Mouse (Mus musculus): ENCODE results near the gene Gm3952. TPM values are rescaled to one million over a fixed set of nuclear protein-coding genes. Genes with fewer than 3 reads are reported as not detected.
A peak's percentile ranks its signal among the peaks of the same experiment; 100 is the strongest.

Gm3952 gene
- not detected in 2 replicates for polyA plus RNA-seq (2012; rRNA removed)

- TF ChIP-seq POLR2A (IDR thresholded peaks at IDR 0.05; ENCODE audit: extremely low read depth, insufficient read depth, low read length) (no peak), CTCF (IDR thresholded peaks at IDR 0.05; ENCODE audit: extremely low read depth, insufficient read depth, low read length) (no peak)
- no peak within 1 kb of the TSS for H3K4me3 ChIP-seq (ENCODE audit: insufficient read depth, low read length)
- no peaks in the 10 kb centered on the region for H3K4me1 ChIP-seq (ENCODE audit: control insufficient read depth, insufficient read depth, low read length)
- no peak within 1 kb of the TSS for H3K27ac ChIP-seq (ENCODE audit: insufficient read depth, low read length)
These were observed at the start of gene Gm3952 for GRCm38 (mm10) chr8:128798594-128798993. Gene Gm3952, minus strand, starts transcription at chr8:128798694.

DNA sequence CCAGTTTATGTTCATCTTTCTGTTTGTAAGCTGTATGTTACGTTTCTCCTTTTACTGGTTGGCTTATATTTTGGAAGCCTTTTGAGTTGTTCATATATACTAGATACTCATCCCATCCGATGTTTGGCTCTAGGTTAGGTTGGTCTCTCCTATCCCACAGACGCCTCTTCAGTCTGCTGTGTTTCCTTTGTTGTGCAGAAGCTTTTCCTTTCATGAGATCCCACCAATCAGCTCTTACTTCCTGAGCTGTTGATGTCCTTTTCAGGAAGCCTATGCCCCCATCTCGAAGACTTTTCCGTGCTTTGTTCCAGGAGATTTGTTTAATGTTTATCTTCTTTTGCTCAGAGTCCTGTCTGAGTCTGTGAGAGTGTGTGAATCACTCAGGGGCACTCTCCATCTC is 45.3 kb upstream of the Gm3952 start:
- no peak for TF ChIP-seq CTCF (IDR thresholded peaks at IDR 0.05; ENCODE audit: extremely low read depth, insufficient read depth, low read length)
- TF ChIP-seq POLR2A (IDR thresholded peaks at IDR 0.05; ENCODE audit: extremely low read depth, insufficient read depth, low read length) = no peak
- Histone ChIP-seq H3K27ac (ENCODE audit: insufficient read depth, low read length) (no peak overlapping the region), H3K4me1 (ENCODE audit: control insufficient read depth, insufficient read depth, low read length) (no peaks in the 10 kb centered on the region), H3K4me3 (ENCODE audit: insufficient read depth, low read length) (no peak overlapping the region)

DNA sequence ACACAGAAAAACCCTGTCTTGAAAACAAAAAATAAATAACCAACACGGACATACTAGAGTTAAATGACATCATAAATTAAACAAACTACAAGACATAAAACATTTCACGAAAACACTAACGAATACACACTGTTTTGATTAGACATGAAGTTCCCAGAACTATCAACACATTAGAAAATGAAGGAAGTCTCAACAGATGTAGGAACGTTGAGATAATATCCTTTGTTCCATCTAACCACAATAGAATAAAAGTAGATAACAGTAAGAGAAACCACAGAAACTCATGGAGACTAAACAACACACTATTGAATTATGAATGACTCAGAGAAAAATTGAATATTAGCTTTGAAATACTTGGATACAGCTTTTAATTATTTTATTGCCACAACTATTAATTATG is 14.0 kb upstream of the Gm3952 start:
- Histone ChIP-seq H3K4me1 (ENCODE audit: control insufficient read depth, insufficient read depth, low read length) (no peaks in the 10 kb centered on the region), H3K4me3 (ENCODE audit: insufficient read depth, low read length) (no peak overlapping the region), H3K27ac (ENCODE audit: insufficient read depth, low read length) (no peak overlapping the region)
- TF ChIP-seq POLR2A (IDR thresholded peaks at IDR 0.05; ENCODE audit: extremely low read depth, insufficient read depth, low read length) = no peak
- TF ChIP-seq CTCF (IDR thresholded peaks at IDR 0.05; ENCODE audit: extremely low read depth, insufficient read depth, low read length) = no peak

DNA sequence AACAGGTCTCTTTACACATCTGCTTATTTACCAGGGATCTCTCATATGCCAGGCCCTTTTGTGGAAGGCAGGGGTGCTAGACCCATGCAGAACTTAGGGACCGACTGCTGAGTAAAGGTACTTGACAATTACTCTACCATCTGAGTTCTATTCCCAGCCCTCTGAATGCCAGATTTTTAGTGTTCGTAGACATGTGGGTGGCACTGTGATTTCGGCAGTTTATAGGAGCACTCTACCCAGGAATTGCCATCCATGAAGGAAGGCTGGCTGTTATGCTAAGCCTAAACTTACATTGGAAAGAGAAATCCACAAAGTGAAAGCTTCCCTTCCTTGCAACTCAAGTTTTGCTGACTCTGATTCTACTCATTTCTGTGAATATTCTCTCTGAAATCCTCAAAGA is 62.8 kb downstream of the Gm3952 start:
- TF ChIP-seq POLR2A (IDR thresholded peaks at IDR 0.05; ENCODE audit: extremely low read depth, insufficient read depth, low read length) (no peak), CTCF (IDR thresholded peaks at IDR 0.05; ENCODE audit: extremely low read depth, insufficient read depth, low read length) (no peak)
- Histone ChIP-seq H3K4me1 (ENCODE audit: control insufficient read depth, insufficient read depth, low read length) (no peaks in the 10 kb centered on the region; the same call in 1 of the 2 replicates), H3K27ac (ENCODE audit: insufficient read depth, low read length) (no peak overlapping the region), H3K4me3 (ENCODE audit: insufficient read depth, low read length) (no peak overlapping the region)

DNA sequence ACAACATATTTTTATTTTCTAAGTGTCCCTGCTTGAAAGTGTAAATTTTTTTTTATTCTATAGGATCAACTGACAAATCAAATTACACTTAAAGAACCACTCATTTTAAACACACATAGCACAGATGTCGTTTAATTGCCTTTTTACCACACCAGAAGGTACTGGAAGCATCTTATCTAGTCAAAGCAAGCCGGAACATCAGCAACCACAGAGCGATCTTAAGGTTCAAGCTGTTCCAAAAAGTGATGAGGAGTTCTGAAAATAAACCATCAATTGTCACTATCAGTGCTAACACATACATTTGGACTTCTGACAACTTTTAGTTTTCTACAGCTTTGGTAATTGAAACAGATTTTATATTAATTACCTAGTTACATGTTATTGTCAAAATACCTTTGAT is 64.4 kb downstream of the Gm3952 start:
- TF ChIP-seq POLR2A (IDR thresholded peaks at IDR 0.05; ENCODE audit: extremely low read depth, insufficient read depth, low read length) = no peak
- TF ChIP-seq CTCF (IDR thresholded peaks at IDR 0.05; ENCODE audit: extremely low read depth, insufficient read depth, low read length) = no peak
- H3K4me3 ChIP-seq (ENCODE audit: insufficient read depth, low read length) = no peak overlapping the region
- no peaks in the 10 kb centered on the region; the same call in 1 of the 2 replicates for H3K4me1 ChIP-seq (ENCODE audit: control insufficient read depth, insufficient read depth, low read length)
- H3K27ac ChIP-seq (ENCODE audit: insufficient read depth, low read length) = no peak overlapping the region

DNA sequence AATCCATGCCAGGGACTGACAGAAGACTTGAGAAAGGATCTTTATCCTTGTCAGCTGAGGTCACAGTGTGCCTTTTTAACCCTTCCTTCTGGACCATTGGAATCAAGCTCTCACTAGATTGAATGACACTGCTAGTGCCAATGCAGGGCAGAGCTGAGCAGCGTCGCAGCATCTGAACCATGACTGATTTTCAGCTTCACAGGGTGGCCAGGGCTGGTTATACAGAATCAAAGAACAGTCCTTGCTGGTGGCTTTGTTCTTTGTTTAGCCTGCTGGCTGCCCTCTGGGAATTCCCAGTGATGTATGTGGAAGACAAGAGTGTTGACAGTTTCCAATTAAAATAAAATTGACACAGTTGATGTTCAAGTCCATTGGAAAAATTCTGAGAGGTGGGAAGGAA is 66.2 kb downstream of the Gm3952 start:
- Histone ChIP-seq H3K4me1 (ENCODE audit: control insufficient read depth, insufficient read depth, low read length) (no peaks in the 10 kb centered on the region; the same call in 1 of the 2 replicates), H3K27ac (ENCODE audit: insufficient read depth, low read length) (no peak overlapping the region), H3K4me3 (ENCODE audit: insufficient read depth, low read length) (no peak overlapping the region)
- TF ChIP-seq POLR2A (IDR thresholded peaks at IDR 0.05; ENCODE audit: extremely low read depth, insufficient read depth, low read length) = no peak
- no peak for TF ChIP-seq CTCF (IDR thresholded peaks at IDR 0.05; ENCODE audit: extremely low read depth, insufficient read depth, low read length)

DNA sequence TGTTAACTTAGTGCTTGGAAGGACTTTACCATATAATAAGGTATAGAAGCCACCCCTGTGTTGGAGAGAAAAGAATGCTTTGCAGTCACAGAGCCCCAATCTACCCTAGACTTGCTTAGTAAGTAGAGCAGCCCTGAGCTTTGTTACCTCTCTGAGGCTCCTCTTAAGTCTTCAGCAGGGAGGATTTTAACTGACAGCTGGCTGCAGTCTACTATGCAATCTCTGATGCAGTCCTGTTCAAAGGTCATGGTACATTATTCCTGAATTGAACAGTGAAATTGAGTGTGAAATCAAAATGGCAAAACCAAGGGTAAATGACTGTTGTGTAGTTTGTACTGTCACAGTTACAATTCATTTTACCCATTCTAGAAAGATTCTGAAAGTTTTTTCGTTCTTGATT is 71.3 kb downstream of the Gm3952 start:
- H3K4me3 ChIP-seq (ENCODE audit: insufficient read depth, low read length) = no peak overlapping the region
- H3K4me1 ChIP-seq (ENCODE audit: control insufficient read depth, insufficient read depth, low read length) = peaks cover 2% of the 10 kb centered on the region
- TF ChIP-seq POLR2A (IDR thresholded peaks at IDR 0.05; ENCODE audit: extremely low read depth, insufficient read depth, low read length) = no peak
- TF ChIP-seq CTCF (IDR thresholded peaks at IDR 0.05; ENCODE audit: extremely low read depth, insufficient read depth, low read length) = no peak
- no peak overlapping the region for H3K27ac ChIP-seq (ENCODE audit: insufficient read depth, low read length)

DNA sequence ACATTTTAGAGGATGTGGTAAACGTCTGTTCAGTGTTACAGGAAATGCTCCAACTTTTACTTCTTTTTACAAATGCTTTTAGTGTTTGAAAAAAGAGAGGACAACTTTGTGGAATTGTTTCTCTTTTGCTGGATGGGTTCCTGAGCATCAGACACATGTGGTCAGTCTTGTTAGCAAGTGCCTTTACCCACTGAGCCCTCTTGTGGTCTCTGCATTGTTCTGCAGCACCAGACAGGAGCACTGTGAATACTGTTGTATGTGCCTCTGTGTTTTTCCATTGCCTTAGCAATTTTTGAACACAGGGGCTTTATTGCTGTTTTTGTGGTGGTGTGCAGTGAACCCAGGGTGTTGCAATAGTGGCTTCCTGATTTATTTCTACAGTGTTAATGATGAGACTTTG is 73.7 kb downstream of the Gm3952 start:
- Histone ChIP-seq H3K4me3 (ENCODE audit: insufficient read depth, low read length) (no peak overlapping the region), H3K27ac (ENCODE audit: insufficient read depth, low read length) (no peak overlapping the region), H3K4me1 (ENCODE audit: control insufficient read depth, insufficient read depth, low read length) (peaks cover 2% of the 10 kb centered on the region)
- TF ChIP-seq CTCF (IDR thresholded peaks at IDR 0.05; ENCODE audit: extremely low read depth, insufficient read depth, low read length) = peak; percentile 71
- TF ChIP-seq POLR2A (IDR thresholded peaks at IDR 0.05; ENCODE audit: extremely low read depth, insufficient read depth, low read length) = no peak

GRCm38 (mm10) chr8:128716184-128716583 is 82.3 kb downstream of the Gm3952 start:
- H3K4me1 ChIP-seq (ENCODE audit: control insufficient read depth, insufficient read depth, low read length) = peaks cover 1% of the 10 kb centered on the region; the same call in 1 of the 2 replicates
- TF ChIP-seq POLR2A (IDR thresholded peaks at IDR 0.05; ENCODE audit: extremely low read depth, insufficient read depth, low read length) (no peak), CTCF (IDR thresholded peaks at IDR 0.05; ENCODE audit: extremely low read depth, insufficient read depth, low read length) (no peak)
- no peak overlapping the region for H3K27ac ChIP-seq (ENCODE audit: insufficient read depth, low read length)
- H3K4me3 ChIP-seq (ENCODE audit: insufficient read depth, low read length) = no peak overlapping the region

GRCm38 (mm10) chr8:128709261-128709660 is 89.2 kb downstream of the Gm3952 start:
- Histone ChIP-seq H3K4me3 (ENCODE audit: insufficient read depth, low read length) (no peak overlapping the region), H3K27ac (ENCODE audit: insufficient read depth, low read length) (no peak overlapping the region), H3K4me1 (ENCODE audit: control insufficient read depth, insufficient read depth, low read length) (no peaks in the 10 kb centered on the region; the same call in 1 of the 2 replicates)
- TF ChIP-seq POLR2A (IDR thresholded peaks at IDR 0.05; ENCODE audit: extremely low read depth, insufficient read depth, low read length) (no peak), CTCF (IDR thresholded peaks at IDR 0.05; ENCODE audit: extremely low read depth, insufficient read depth, low read length) (peak; percentile 82)
